Mouse (Mus musculus) CH12.LX (cell line): ENCODE data around the gene Plcb1. TPM values are rescaled to one million over a fixed set of nuclear protein-coding genes. Genes with fewer than 3 reads are reported as not detected.

Experiments
- DNase-seq: peaks from one replicate; pipeline ENCODE4 v3.0.0-alpha.2; 2013; ENCODE audit errors: extremely low read depth
- H3K27ac ChIP-seq: 2 replicates; pipeline ENCODE4 v1.5.1; 2012; ENCODE audit warnings: low read depth, mild to moderate bottlenecking, control low read depth, moderate library complexity; ENCODE audit not compliant: insufficient read depth
- H3K27me3 ChIP-seq: replicated peaks from 2 replicates; pipeline ENCODE3; 2012; ENCODE audit warnings: inconsistent platforms
- H3K36me3 ChIP-seq, 2 experiments: replicated peaks in 1 of 2; 2 replicates each; pipeline versions ENCODE3 to v1.6.1; 2012; ENCODE audit warnings: inconsistent platforms in 1 of 2, low read length in 1 of 2, mild to moderate bottlenecking in 1 of 2, mixed read lengths in 1 of 2, moderate library complexity in 1 of 2; ENCODE audit not compliant: control insufficient read depth in 1 of 2, insufficient read depth in 1 of 2
- H3K4me1 ChIP-seq, 2 experiments: 2 replicates each; pipeline ENCODE4 v1.6.1; 2012; ENCODE audit warnings: inconsistent platforms in 1 of 2, moderate library complexity in 1 of 2; ENCODE audit not compliant: insufficient read depth in 2 of 2, control insufficient read depth in 1 of 2
- H3K4me2 ChIP-seq: 2 replicates; pipeline ENCODE4 v1.6.1; 2012; ENCODE audit warnings: low read depth, mild to moderate bottlenecking, control low read depth; ENCODE audit not compliant: poor library complexity, insufficient read depth, severe bottlenecking
- H3K4me3 ChIP-seq, 3 experiments: fragments of 150-350 bp in 1 of 3; sonication (generic) in 1 of 3; replicated peaks in 1 of 3; 2 replicates each; pipeline versions ENCODE3 to v1.5.1; 2011 to 2012; ENCODE audit warnings: low read depth in 2 of 3, low read length in 2 of 3, mild to moderate bottlenecking in 2 of 3, moderate library complexity in 2 of 3, control low read depth in 1 of 3, improper control_type of control experiment in 1 of 3, inconsistent platforms in 1 of 3, mixed read lengths in 1 of 3; ENCODE audit not compliant: poor library complexity in 1 of 3
- H3K79me2 ChIP-seq: replicated peaks from 2 replicates; pipeline ENCODE4 v1.6.1; 2012; ENCODE audit warnings: mild to moderate bottlenecking, moderate library complexity; ENCODE audit not compliant: control insufficient read depth, poor library complexity, insufficient read depth, severe bottlenecking; ENCODE audit errors: extremely low read depth
- H3K9ac ChIP-seq: 2 replicates; pipeline ENCODE4 v1.6.1; 2012; ENCODE audit warnings: low read depth, mild to moderate bottlenecking, control low read depth, moderate library complexity; ENCODE audit not compliant: insufficient read depth
- H3K9me3 ChIP-seq: replicated peaks from 2 replicates; pipeline ENCODE3; 2012; ENCODE audit warnings: low read length, inconsistent platforms, mixed read lengths
- CTCF ChIP-seq, 2 experiments: IDR thresholded peaks in 1 of 2; conservative IDR thresholded peaks in 1 of 2; 2 replicates each; pipeline ENCODE4 v1.5.1; 2011 to 2012; ENCODE audit warnings: low read depth in 2 of 2, low read length in 2 of 2, improper control_type of control experiment in 1 of 2, inconsistent platforms in 1 of 2, mild to moderate bottlenecking in 1 of 2, moderate library complexity in 1 of 2
- ELF1 ChIP-seq: IDR thresholded peaks from 2 replicates; pipeline ENCODE4 v1.6.1; 2014; ENCODE audit warnings: low read depth, mild to moderate bottlenecking, inconsistent platforms, low read length, improper control_type of control experiment
- ETS1 ChIP-seq: conservative IDR thresholded peaks from 2 replicates; pipeline ENCODE4 v1.6.1; 2012; ENCODE audit warnings: low read depth, mild to moderate bottlenecking, inconsistent platforms, low read length, improper control_type of control experiment, moderate library complexity
- GABPA ChIP-seq: IDR thresholded peaks from 2 replicates; pipeline ENCODE4 v1.6.1; 2012; ENCODE audit warnings: low read depth, low read length, improper control_type of control experiment, inconsistent platforms; ENCODE audit not compliant: insufficient replicate concordance
- IRF4 ChIP-seq: IDR thresholded peaks from 2 replicates; pipeline ENCODE4 v1.6.1; 2014; ENCODE audit warnings: low read depth, mild to moderate bottlenecking, inconsistent platforms, low read length, improper control_type of control experiment
- JUND ChIP-seq: conservative IDR thresholded peaks from 2 replicates; pipeline ENCODE4 v1.6.1; 2011; ENCODE audit warnings: low read depth, low read length, improper control_type of control experiment
- KAT2A ChIP-seq: IDR thresholded peaks from 2 replicates; pipeline ENCODE4 v1.6.1; 2012; ENCODE audit warnings: low read length, improper control_type of control experiment, inconsistent platforms; ENCODE audit not compliant: insufficient replicate concordance
- MXI1 ChIP-seq: IDR thresholded peaks from 2 replicates; pipeline ENCODE4 v1.6.1; 2011; ENCODE audit warnings: mild to moderate bottlenecking, low read depth, low read length, improper control_type of control experiment
- MYC ChIP-seq: IDR thresholded peaks from 2 replicates; pipeline ENCODE4 v1.6.1; 2011; ENCODE audit warnings: low read depth, mild to moderate bottlenecking, improper control_type of control experiment, low read length
- NRF1 ChIP-seq: IDR thresholded peaks from 2 replicates; pipeline ENCODE4 v1.6.1; 2014; ENCODE audit warnings: low read depth, mild to moderate bottlenecking, inconsistent platforms, low read length, improper control_type of control experiment, moderate library complexity
- PAX5 ChIP-seq: IDR thresholded peaks from 2 replicates; pipeline ENCODE4 v1.6.1; 2012; ENCODE audit warnings: low read length, inconsistent platforms, mixed read lengths
- POLR2A ChIP-seq: IDR thresholded peaks from 2 replicates; pipeline ENCODE4 v1.6.1; 2011; ENCODE audit warnings: low read depth, mild to moderate bottlenecking, improper control_type of control experiment, low read length
- RAD21 ChIP-seq: IDR thresholded peaks from 2 replicates; pipeline ENCODE4 v1.6.1; 2011; ENCODE audit warnings: low read depth, mild to moderate bottlenecking, low read length, improper control_type of control experiment, moderate library complexity
- SIN3A ChIP-seq: IDR thresholded peaks from 2 replicates; pipeline ENCODE4 v1.6.1; 2012; ENCODE audit warnings: low read length, improper control_type of control experiment, inconsistent platforms
- SMC3 ChIP-seq: IDR thresholded peaks from 2 replicates; pipeline ENCODE4 v1.6.1; 2011; ENCODE audit warnings: low read depth, low read length, improper control_type of control experiment
- UBTF ChIP-seq: IDR thresholded peaks from 2 replicates; pipeline ENCODE4 v1.6.1; 2012; ENCODE audit warnings: low read depth, mild to moderate bottlenecking, inconsistent platforms, low read length, improper control_type of control experiment, moderate library complexity
- USF2 ChIP-seq: conservative IDR thresholded peaks from 2 replicates; pipeline ENCODE4 v1.6.1; 2011; ENCODE audit warnings: low read depth, low read length, improper control_type of control experiment
- ZC3H11A ChIP-seq: IDR thresholded peaks from 2 replicates; pipeline ENCODE4 v1.6.1; 2012; ENCODE audit warnings: low read depth, mild to moderate bottlenecking, inconsistent platforms, low read length, improper control_type of control experiment
- ZMIZ1 ChIP-seq: IDR thresholded peaks from 2 replicates; pipeline ENCODE4 v1.6.1; 2012; ENCODE audit warnings: low read depth, mild to moderate bottlenecking, inconsistent platforms, low read length, improper control_type of control experiment
- ZNF384 ChIP-seq: IDR thresholded peaks from 2 replicates; pipeline ENCODE4 v1.6.1; 2012; ENCODE audit warnings: low read depth, low read length, improper control_type of control experiment, inconsistent platforms
- dilution Hi-C: fragments of 300-500 bp; cut with MboI; formaldehyde crosslinking; loops from 2 replicates; pipeline ENCODE4 v1.14.3; 2020; ENCODE audit warnings: low sequenced_read_pairs; ENCODE audit not compliant: extremely low pct_unique_long_range_greater_than_20kb, extremely low pct_ligation_motif_present
- in situ Hi-C: fragments of 300-500 bp; cut with MboI; formaldehyde crosslinking; loops from 3 replicates; pipeline ENCODE4 v1.14.3; 2019; ENCODE audit warnings: low sequenced_read_pairs, low pct_ligation_motif_present, low pct_unique_long_range_greater_than_20kb, mixed read lengths
- polyA plus RNA-seq: library from polyadenylated mRNA; unstranded; fragments of >175 nt; gene quantifications from 2 replicates; pipeline ENCODE4 v1.2.1, GENCODE M21; 2012; ENCODE audit warnings: low read depth; ENCODE audit not compliant: insufficient read length
- total RNA-seq, 2 experiments: library from RNA; depleted of rRNA; stranded (reverse); fragments of 300-350 nt in 1 of 2; fragments of >200 nt in 1 of 2; gene quantifications; 2 replicates each; pipeline ENCODE4 v1.2.3; 2012 to 2014

The Plcb1 gene
- total and polyA plus RNA-seq, 3 experiments = not detected

- Histone ChIP-seq H3K27me3 (no peaks in the 10 kb centered on the region), H3K9me3 (peaks cover 52% of the 10 kb centered on the region), H3K27ac (no peak overlapping the region), H3K36me3 (no peaks in the 10 kb centered on the region), H3K9ac (no peak overlapping the region), H3K4me3 (no peak overlapping the region), H3K4me1 (no peaks in the 10 kb centered on the region), H3K4me2 (no peak overlapping the region), H3K79me2 (no peaks in the 10 kb centered on the region)
- in situ Hi-C loops = no loop called here
- dilution Hi-C loops = no loop called here
- no peak for DNase-seq
- TF ChIP-seq CTCF (conservative IDR thresholded peaks at IDR 0.05 in 1 of 2, IDR thresholded peaks at IDR 0.05 in 1 of 2; ENCODE audit: low read depth in 2 of 2, low read length in 2 of 2) = no peak
- no peak for TF ChIP-seq MYC
- TF ChIP-seq SMC3 = no peak
- no peak for TF ChIP-seq RAD21
- TF ChIP-seq USF2 = no peak
- no peak for TF ChIP-seq NRF1
- no peak for TF ChIP-seq PAX5
Measured at GRCm38 (mm10) chr2:135230262-135230661, 444.4 kb downstream of the Plcb1 start.

GRCm38 (mm10) chr2:135242662-135243316 is 456.9 kb downstream of the Plcb1 start:
- no peak overlapping the region for H3K27ac ChIP-seq
- H3K4me2 ChIP-seq = no peak overlapping the region
- in situ Hi-C loops (no loop called here), dilution Hi-C loops (no loop called here)
- TF ChIP-seq PAX5 = no peak
- TF ChIP-seq UBTF = no peak
- no peak overlapping the region for H3K4me3 ChIP-seq
- H3K36me3 ChIP-seq = no peaks in the 10 kb centered on the region
- H3K79me2 ChIP-seq = no peaks in the 10 kb centered on the region
- no peak overlapping the region for H3K9ac ChIP-seq
- H3K9me3 ChIP-seq = peaks cover 39% of the 10 kb centered on the region
- no peaks in the 10 kb centered on the region for H3K4me1 ChIP-seq
- DNase-seq = no peak
- no peaks in the 10 kb centered on the region for H3K27me3 ChIP-seq

- no peaks in the 10 kb centered on the region for H3K36me3 ChIP-seq
- H3K4me1 ChIP-seq = no peaks in the 10 kb centered on the region
- TF ChIP-seq PAX5 (no peak), MXI1 (no peak), ZC3H11A (no peak), SIN3A (no peak), ZNF384 (no peak), ETS1 (no peak), KAT2A (no peak), ZMIZ1 (no peak), JUND (no peak), GABPA (no peak), ELF1 (no peak), IRF4 (no peak), POLR2A (no peak)
- H3K27me3 ChIP-seq = no peaks in the 10 kb centered on the region
- H3K9ac ChIP-seq = no peak overlapping the region
- H3K27ac ChIP-seq = no peak overlapping the region
- dilution Hi-C loops = no loop called here
- no peak overlapping the region for H3K4me3 ChIP-seq
- peaks cover 33% of the 10 kb centered on the region for H3K9me3 ChIP-seq
- in situ Hi-C loops = no loop called here
- DNase-seq = no peak
- H3K4me2 ChIP-seq = no peak overlapping the region
- H3K79me2 ChIP-seq = no peaks in the 10 kb centered on the region
Measured at GRCm38 (mm10) chr2:135243764-135244163, 457.9 kb downstream of the Plcb1 start.
